Mouse (Mus musculus) embryonic facial prominence, embryonic 15.5 days (tissue): ENCODE results near the gene Rps12-ps3. TPM values are rescaled to one million over a fixed set of nuclear protein-coding genes. Genes with fewer than 3 reads are reported as not detected.

ENCODE experiments used
- polyA plus RNA-seq: library from polyadenylated mRNA; unstranded; fragments of >200 nt; fragmentation: Nextera tagmentation; extraction: Ambion mirVana; gene quantifications from 2 replicates; pipeline ENCODE4 v1.2.1, GENCODE M21; 2015

The Rps12-ps3 gene
- polyA plus RNA-seq, 1 experiment from 2014 or later = 13.0 TPM

Other genes with a start within 250 kb of the Rps12-ps3 start
- 5.8 and 6.3 TPM in 2 replicates for gene Shtn1, start 246.2 kb upstream of the Rps12-ps3 start, polyA plus RNA-seq
- gene Vax1, start 152.2 kb upstream of the Rps12-ps3 start, polyA plus RNA-seq = 0.27 and 0.43 TPM in 2 replicates
- not detected in 2 replicates for gene Kcnk18, start 103.1 kb upstream of the Rps12-ps3 start, polyA plus RNA-seq
- 7.9 and 8.6 TPM in 2 replicates for gene Slc18a2, start 61.4 kb upstream of the Rps12-ps3 start, polyA plus RNA-seq
- 10.1 and 10.3 TPM in 2 replicates for gene Pdzd8, start 23.5 kb downstream of the Rps12-ps3 start, polyA plus RNA-seq
- 15.6 and 18.2 TPM in 2 replicates for gene Emx2, start 136.1 kb downstream of the Rps12-ps3 start, polyA plus RNA-seq